Mouse (Mus musculus) MEL (cell line): Measurements from ENCODE around the gene Klf13. TPM values are rescaled to one million over a fixed set of nuclear protein-coding genes. Genes with fewer than 3 reads are reported as not detected.

Experiments used
- DNase-seq: peaks from one replicate; pipeline ENCODE4 v3.0.0; 2011; ENCODE audit warnings: low read depth, low spot score
- H3K27ac ChIP-seq: 2 replicates; pipeline ENCODE4 v1.5.1; 2012; ENCODE audit warnings: low read depth, mild to moderate bottlenecking, control low read depth, low read length, moderate library complexity; ENCODE audit not compliant: control insufficient read depth
- H3K27me3 ChIP-seq, 2 experiments: fragments of 150-350 bp in 1 of 2; sonication (generic) in 1 of 2; 2 replicates each; pipeline ENCODE4 v1.6.1; 2012; ENCODE audit warnings: low read length in 2 of 2, mild to moderate bottlenecking in 2 of 2, improper control_type of control experiment in 1 of 2, moderate library complexity in 1 of 2; ENCODE audit not compliant: insufficient read depth in 2 of 2, control insufficient read depth in 1 of 2
- H3K36me3 ChIP-seq, 2 experiments: 2 replicates each; pipeline ENCODE4 v1.6.1; 2012 to 2014; ENCODE audit warnings: low read length in 2 of 2, improper control_type of control experiment in 1 of 2, inconsistent platforms in 1 of 2, mild to moderate bottlenecking in 1 of 2; ENCODE audit not compliant: insufficient read depth in 2 of 2, control insufficient read depth in 1 of 2
- H3K4me1 ChIP-seq, 2 experiments: fragments of 150-350 bp in 1 of 2; sonication (generic) in 1 of 2; 2 replicates each; pipeline ENCODE4 v1.6.1; 2012; ENCODE audit warnings: low read length in 2 of 2, improper control_type of control experiment in 1 of 2, mild to moderate bottlenecking in 1 of 2; ENCODE audit not compliant: insufficient read depth in 2 of 2, control insufficient read depth in 1 of 2
- H3K4me3 ChIP-seq, 2 experiments: fragments of 150-350 bp in 1 of 2; sonication (generic) in 1 of 2; 2 replicates each; pipeline ENCODE4 v1.5.1; 2012; ENCODE audit warnings: low read depth in 2 of 2, low read length in 2 of 2, mild to moderate bottlenecking in 2 of 2, moderate library complexity in 2 of 2, control low read depth in 1 of 2, improper control_type of control experiment in 1 of 2; ENCODE audit not compliant: control insufficient read depth in 1 of 2, insufficient read depth in 1 of 2
- H3K79me2 ChIP-seq: 2 replicates; pipeline ENCODE4 v1.6.1; 2012; ENCODE audit warnings: mild to moderate bottlenecking, low read length, moderate library complexity; ENCODE audit not compliant: control insufficient read depth, poor library complexity, insufficient read depth
- H3K9ac ChIP-seq: 2 replicates; pipeline ENCODE4 v1.6.1; 2012; ENCODE audit warnings: low read depth, mild to moderate bottlenecking, control low read depth, low read length, moderate library complexity; ENCODE audit not compliant: control insufficient read depth, poor library complexity, severe bottlenecking
- H3K9me3 ChIP-seq: fragments of 150-350 bp; sonication (generic); replicated peaks from 2 replicates; pipeline ENCODE4 v1.6.1; 2012; ENCODE audit warnings: mild to moderate bottlenecking, low read length, improper control_type of control experiment, moderate library complexity; ENCODE audit not compliant: insufficient read depth
- BHLHE40 ChIP-seq: IDR thresholded peaks from 2 replicates; pipeline ENCODE4 v1.6.1; 2012; ENCODE audit warnings: low read depth, mild to moderate bottlenecking, inconsistent platforms, low read length, improper control_type of control experiment, borderline replicate concordance
- CHD2 ChIP-seq: IDR thresholded peaks from 2 replicates; pipeline ENCODE4 v1.6.1; 2011; ENCODE audit warnings: low read length, improper control_type of control experiment
- CTCF ChIP-seq, 3 experiments: IDR thresholded peaks in 2 of 3; conservative IDR thresholded peaks in 1 of 3; 2 replicates each; pipeline ENCODE4 v1.5.1; 2011 to 2012; ENCODE audit warnings: low read length in 3 of 3, low read depth in 2 of 3, mild to moderate bottlenecking in 2 of 3, improper control_type of control experiment in 1 of 3, inconsistent platforms in 1 of 3, mixed read lengths in 1 of 3, moderate library complexity in 1 of 3; ENCODE audit not compliant: control insufficient read depth in 1 of 3, insufficient read depth in 1 of 3, poor library complexity in 1 of 3, severe bottlenecking in 1 of 3
- ELF1 ChIP-seq: IDR thresholded peaks from 2 replicates; pipeline ENCODE4 v1.6.1; 2014; ENCODE audit warnings: low read depth, mild to moderate bottlenecking, inconsistent platforms, low read length, improper control_type of control experiment, moderate library complexity
- EP300 ChIP-seq, 2 experiments: IDR thresholded peaks; 2 replicates each; pipeline ENCODE4 v1.6.1; 2011; ENCODE audit warnings: improper control_type of control experiment in 2 of 2, low read length in 2 of 2, low read depth in 1 of 2, mild to moderate bottlenecking in 1 of 2
- ETS1 ChIP-seq: IDR thresholded peaks from 2 replicates; pipeline ENCODE4 v1.6.1; 2012; ENCODE audit warnings: low read depth, mild to moderate bottlenecking, inconsistent platforms, low read length, improper control_type of control experiment, moderate library complexity
- GABPA ChIP-seq: IDR thresholded peaks from 2 replicates; pipeline ENCODE4 v1.6.1; 2012; ENCODE audit warnings: low read depth, mild to moderate bottlenecking, inconsistent platforms, low read length, improper control_type of control experiment, moderate library complexity
- GATA1 ChIP-seq: IDR thresholded peaks from 2 replicates; pipeline ENCODE4 v1.6.1; 2011; ENCODE audit warnings: low read depth, low read length, improper control_type of control experiment
- HCFC1 ChIP-seq: IDR thresholded peaks from 2 replicates; pipeline ENCODE4 v1.6.1; 2012; ENCODE audit warnings: low read depth, mild to moderate bottlenecking, inconsistent platforms, low read length, improper control_type of control experiment, moderate library complexity
- JUND ChIP-seq: IDR thresholded peaks from 2 replicates; pipeline ENCODE4 v1.6.1; 2011; ENCODE audit warnings: low read depth, mild to moderate bottlenecking, improper control_type of control experiment, low read length
- KAT2A ChIP-seq: conservative IDR thresholded peaks from 2 replicates; pipeline ENCODE4 v1.6.1; 2012; ENCODE audit warnings: low read depth, low read length, improper control_type of control experiment, inconsistent platforms
- MAX ChIP-seq: IDR thresholded peaks from 2 replicates; pipeline ENCODE4 v1.6.1; 2011; ENCODE audit warnings: low read length, improper control_type of control experiment
- MAZ ChIP-seq: IDR thresholded peaks from 2 replicates; pipeline ENCODE4 v1.6.1; 2012; ENCODE audit warnings: low read depth, mild to moderate bottlenecking, inconsistent platforms, low read length, improper control_type of control experiment
- MEF2A ChIP-seq: IDR thresholded peaks from 2 replicates; pipeline ENCODE4 v1.6.1; 2014; ENCODE audit warnings: low read depth, mild to moderate bottlenecking, inconsistent platforms, low read length, improper control_type of control experiment; ENCODE audit not compliant: poor library complexity, insufficient replicate concordance, severe bottlenecking; ENCODE audit errors: extremely low read depth
- MXI1 ChIP-seq: IDR thresholded peaks from 2 replicates; pipeline ENCODE4 v1.6.1; 2011; ENCODE audit warnings: mild to moderate bottlenecking, low read depth, low read length, improper control_type of control experiment
- MYB ChIP-seq: IDR thresholded peaks from 2 replicates; pipeline ENCODE4 v1.6.1; 2011; ENCODE audit warnings: mild to moderate bottlenecking, low read depth, low read length, improper control_type of control experiment
- MYC ChIP-seq: IDR thresholded peaks from 2 replicates; pipeline ENCODE4 v1.6.1; 2011; ENCODE audit warnings: low read depth, mild to moderate bottlenecking, low read length, improper control_type of control experiment, moderate library complexity
- NELFE ChIP-seq: IDR thresholded peaks from 2 replicates; pipeline ENCODE4 v1.6.1; 2011; ENCODE audit warnings: low read depth, low read length, improper control_type of control experiment
- POLR2AphosphoS5 ChIP-seq: IDR thresholded peaks from 2 replicates; pipeline ENCODE4 v1.6.1; 2012; ENCODE audit warnings: low read depth, borderline replicate concordance, mild to moderate bottlenecking, inconsistent platforms, low read length, moderate library complexity, mixed read lengths
- RAD21 ChIP-seq: IDR thresholded peaks from 2 replicates; pipeline ENCODE4 v1.6.1; 2011; ENCODE audit warnings: mild to moderate bottlenecking, low read depth, low read length, improper control_type of control experiment
- RCOR1 ChIP-seq: IDR thresholded peaks from 2 replicates; pipeline ENCODE4 v1.6.1; 2012; ENCODE audit warnings: low read depth, mild to moderate bottlenecking, inconsistent platforms, low read length, improper control_type of control experiment
- SIN3A ChIP-seq: IDR thresholded peaks from 2 replicates; pipeline ENCODE4 v1.6.1; 2012; ENCODE audit warnings: low read length, improper control_type of control experiment, inconsistent platforms
- SMC3 ChIP-seq: IDR thresholded peaks from 2 replicates; pipeline ENCODE4 v1.6.1; 2011; ENCODE audit warnings: low read depth, low read length, improper control_type of control experiment
- TAL1 ChIP-seq: IDR thresholded peaks from 2 replicates; pipeline ENCODE4 v1.6.1; 2012; ENCODE audit warnings: mild to moderate bottlenecking, inconsistent platforms, low read length, moderate library complexity, mixed read lengths
- TBP ChIP-seq: IDR thresholded peaks from 2 replicates; pipeline ENCODE4 v1.8.0; 2011; ENCODE audit warnings: low read depth, low read length, improper control_type of control experiment
- TCF12 ChIP-seq: IDR thresholded peaks from 2 replicates; pipeline ENCODE4 v1.6.1; 2014; ENCODE audit warnings: low read depth, mild to moderate bottlenecking, inconsistent platforms, low read length, improper control_type of control experiment, moderate library complexity
- UBTF ChIP-seq: IDR thresholded peaks from 2 replicates; pipeline ENCODE4 v1.6.1; 2012; ENCODE audit warnings: low read depth, mild to moderate bottlenecking, inconsistent platforms, low read length, improper control_type of control experiment, moderate library complexity, borderline replicate concordance; ENCODE audit not compliant: insufficient read depth
- USF1 ChIP-seq: IDR thresholded peaks from 2 replicates; pipeline ENCODE4 v1.6.1; 2014; ENCODE audit warnings: low read depth, mild to moderate bottlenecking, inconsistent platforms, low read length, improper control_type of control experiment, moderate library complexity
- ZC3H11A ChIP-seq: IDR thresholded peaks from 2 replicates; pipeline ENCODE4 v1.6.1; 2012; ENCODE audit warnings: low read depth, mild to moderate bottlenecking, inconsistent platforms, low read length, improper control_type of control experiment
- ZMIZ1 ChIP-seq: IDR thresholded peaks from 2 replicates; pipeline ENCODE4 v1.6.1; 2012; ENCODE audit warnings: low read depth, mild to moderate bottlenecking, inconsistent platforms, low read length, improper control_type of control experiment, moderate library complexity
- ZNF384 ChIP-seq: IDR thresholded peaks from 2 replicates; pipeline ENCODE4 v1.6.1; 2012; ENCODE audit warnings: low read depth, mild to moderate bottlenecking, inconsistent platforms, low read length, improper control_type of control experiment
- polyA plus RNA-seq, 2 experiments: library from polyadenylated mRNA; stranded (reverse) in 1 of 2; unstranded in 1 of 2; fragments of >175 nt in 1 of 2; fragments of >200 nt in 1 of 2; gene quantifications; 2 replicates each; pipeline versions ENCODE4 v1.2.1 to v1.2.4; 2012; ENCODE audit warnings: low replicate concordance in 2 of 2, low read depth in 1 of 2; ENCODE audit not compliant: insufficient read length in 2 of 2, insufficient read depth in 1 of 2, missing spikeins in 1 of 2
- total RNA-seq: library from RNA; depleted of rRNA; stranded (reverse); fragments of 300-350 nt; gene quantifications from 2 replicates; pipeline ENCODE4 v1.2.3, GENCODE M21; 2012

Gene Klf13
- total and polyA plus RNA-seq, 3 experiments = 21.6 to 118 (median 26.9) TPM

GRCm38 (mm10) chr7:63911383-63912233 is 27.1 kb downstream of the Klf13 start (continued):
- TF ChIP-seq SMC3 (no peak), GABPA (peak; percentile 31; the same call in 1 of the 2 replicates), TAL1 (peak; percentile 24; the same call in 1 of the 2 replicates), ELF1 (no peak)

GRCm38 (mm10) chr7:63910912-63911311 is 27.8 kb downstream of the Klf13 start:
- H3K36me3 ChIP-seq = peaks cover 0 to 53% of the 10 kb centered on the region in 2 experiments; a peak in 2 of 4 replicates
- H3K27me3 ChIP-seq = no peaks in the 10 kb centered on the region
- H3K27ac ChIP-seq = peak overlapping the region; percentile 86
- H3K4me3 ChIP-seq = no peak overlapping the region
- peak overlapping the region; percentile 39; the same call in 1 of the 2 replicates for H3K9ac ChIP-seq
- DNase-seq = peak; percentile 91
- H3K79me2 ChIP-seq = peaks cover 41% of the 10 kb centered on the region
- H3K9me3 ChIP-seq = no peaks in the 10 kb centered on the region
- peaks cover 22 to 62% of the 10 kb centered on the region in 2 experiments for H3K4me1 ChIP-seq
- TF ChIP-seq MAX (no peak), SIN3A (peak; percentile 39; the same call in 1 of the 2 replicates), ZC3H11A (no peak), TBP (peak; percentile 57; the same call in 1 of the 2 replicates), ETS1 (peak; percentile 69), MYB (no peak), KAT2A (no peak), MXI1 (no peak), RAD21 (peak; percentile 5), GATA1 (no peak), MEF2A (no peak), TCF12 (peak; percentile 35), BHLHE40 (no peak), JUND (no peak), HCFC1 (no peak), MYC (no peak), TAL1 (no peak), MAZ (peak; percentile 69; the same call in 1 of the 2 replicates), GABPA (no peak), ZMIZ1 (no peak), NELFE (no peak), POLR2AphosphoS5 (no peak), CTCF (IDR thresholded peaks at IDR 0.05 in 2 of 3, conservative IDR thresholded peaks at IDR 0.05 in 1 of 3; ENCODE audit: control insufficient read depth in 1 of 3, insufficient read depth in 1 of 3, low read depth in 2 of 3, low read length in 3 of 3, poor library complexity in 1 of 3, severe bottlenecking in 1 of 3) (peak in 1 of 3 experiments; percentile 10; a peak in 1 of 6 replicates), UBTF (no peak), USF1 (no peak), CHD2 (no peak), EP300 (IDR thresholded peaks at IDR 0.05; ENCODE audit: low read depth in 1 of 2, low read length in 2 of 2) (peak; percentile 57 to 69), RCOR1 (no peak; the same call in 1 of the 2 replicates), ZNF384 (no peak)
